Mouse (Mus musculus) fat pad, adult 2 months (tissue): ENCODE measurements around the gene Slc39a11.

ENCODE experiments used
- DNase-seq: peaks from one replicate; pipeline ENCODE4 v3.0.0-alpha.2; 2011; ENCODE audit warnings: low read depth, low spot score; ENCODE audit errors: extremely low read depth

Slc39a11 gene

DNA sequence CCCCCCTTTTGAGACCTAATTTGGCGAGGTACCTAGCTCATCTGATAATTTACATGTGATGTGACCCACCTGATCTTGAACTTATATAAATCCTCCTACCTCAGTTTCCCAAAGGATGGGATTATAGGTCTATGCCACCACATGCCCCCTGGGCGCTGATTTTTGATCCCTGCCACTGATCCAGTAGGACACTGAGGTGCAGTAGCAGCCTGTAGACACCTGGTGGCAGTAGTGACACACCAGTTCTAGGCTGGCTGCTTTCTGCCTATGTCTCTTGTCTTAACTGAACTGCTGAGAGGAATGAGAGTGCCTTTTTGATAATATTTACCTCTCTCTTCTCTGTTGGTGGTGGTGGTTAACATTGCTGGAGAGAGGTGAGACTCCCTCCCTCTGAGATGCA, 352.1 kb downstream of the Slc39a11 start:
- no peak for DNase-seq

GRCm38 (mm10) chr11:113296912-113297625, 352.8 kb downstream of the Slc39a11 start:
- no peak for DNase-seq

DNA sequence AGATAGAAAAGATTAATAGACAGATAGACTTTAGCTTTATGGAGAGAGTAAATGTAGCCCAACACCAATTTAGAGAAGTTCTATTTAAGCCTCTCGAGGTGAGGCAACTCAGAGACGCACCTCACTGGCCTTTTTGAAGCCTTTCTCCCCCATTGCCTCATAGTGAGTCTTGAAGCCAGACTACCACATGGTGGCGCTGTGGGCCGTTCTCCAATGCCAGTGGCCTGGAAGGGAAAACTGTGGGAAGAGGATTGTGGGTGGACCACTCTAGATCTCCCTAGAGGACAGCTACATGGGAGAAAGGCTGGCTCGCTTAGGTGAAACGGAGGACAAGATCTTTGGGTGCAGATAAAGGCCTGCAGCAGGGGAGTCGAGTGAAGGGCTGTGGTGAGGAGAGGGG, 353.7 kb downstream of the Slc39a11 start:
- DNase-seq, result no peak

- no peak for DNase-seq
Measured at GRCm38 (mm10) chr11:113294518-113294917, 355.4 kb downstream of the Slc39a11 start.

GRCm38 (mm10) chr11:113292906-113293614, 356.8 kb downstream of the Slc39a11 start:
- DNase-seq, result no peak

GRCm38 (mm10) chr11:113291781-113292714, 357.8 kb downstream of the Slc39a11 start:
- no peak for DNase-seq

DNA sequence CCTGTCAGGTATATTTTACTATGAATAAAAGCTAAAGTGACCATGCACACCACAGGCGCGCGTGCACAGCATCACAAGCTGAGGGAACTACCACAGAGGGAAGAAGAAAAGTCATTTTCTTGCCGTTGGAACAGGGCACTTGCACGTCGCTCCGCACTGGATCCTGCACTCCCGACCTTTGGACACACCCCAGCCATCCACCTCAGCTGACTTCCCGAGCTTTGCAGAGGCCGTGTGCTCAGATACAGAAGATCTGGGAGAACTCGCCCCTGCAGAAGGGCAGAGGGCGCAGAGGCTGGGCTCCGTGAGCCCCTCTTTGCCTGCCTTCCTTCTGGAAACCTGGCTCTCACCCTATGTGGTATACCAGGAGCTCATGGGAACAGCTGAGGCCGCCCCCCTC, 359.0 kb downstream of the Slc39a11 start:
- no peak for DNase-seq

DNA sequence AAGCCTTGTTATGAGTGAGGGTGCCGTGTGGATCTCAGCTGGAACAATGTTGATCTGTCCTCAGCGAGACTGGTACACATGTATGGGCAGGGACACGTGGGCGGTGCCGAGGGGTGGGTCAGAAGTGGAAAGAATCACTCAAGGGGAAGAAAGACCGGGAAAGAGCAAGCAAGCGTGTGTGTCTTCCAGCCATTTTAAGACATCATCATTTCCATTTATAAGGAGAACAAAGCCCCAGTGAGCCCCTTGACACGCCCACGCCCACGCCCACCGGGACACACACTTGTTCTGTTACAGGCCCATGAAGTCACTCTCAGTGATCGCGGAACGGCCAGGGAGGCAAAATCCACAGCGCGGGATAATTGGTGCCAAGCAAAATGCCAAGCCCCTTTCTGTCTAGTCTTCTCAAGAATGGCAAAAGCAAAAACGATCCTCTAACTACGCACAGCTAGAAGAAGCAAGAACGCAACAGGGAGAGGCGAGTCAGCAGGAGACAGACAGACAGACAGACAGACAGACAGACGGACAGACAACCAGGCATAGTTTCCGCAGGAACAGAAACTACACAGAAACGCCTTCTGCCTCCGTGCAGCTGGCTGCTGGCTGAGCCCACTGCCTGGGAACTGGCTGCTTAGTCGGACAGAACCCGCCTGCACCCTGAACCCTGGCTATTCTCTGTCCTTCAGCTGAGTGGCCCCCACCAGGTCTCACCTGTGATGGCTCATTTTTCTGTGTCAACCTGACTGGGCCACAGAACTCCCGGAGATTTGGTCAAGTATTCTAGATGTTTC, 364.7 kb downstream of the Slc39a11 start:
- no peak for DNase-seq

GRCm38 (mm10) chr11:113283376-113283811, 366.5 kb downstream of the Slc39a11 start:
- no peak for DNase-seq

DNA sequence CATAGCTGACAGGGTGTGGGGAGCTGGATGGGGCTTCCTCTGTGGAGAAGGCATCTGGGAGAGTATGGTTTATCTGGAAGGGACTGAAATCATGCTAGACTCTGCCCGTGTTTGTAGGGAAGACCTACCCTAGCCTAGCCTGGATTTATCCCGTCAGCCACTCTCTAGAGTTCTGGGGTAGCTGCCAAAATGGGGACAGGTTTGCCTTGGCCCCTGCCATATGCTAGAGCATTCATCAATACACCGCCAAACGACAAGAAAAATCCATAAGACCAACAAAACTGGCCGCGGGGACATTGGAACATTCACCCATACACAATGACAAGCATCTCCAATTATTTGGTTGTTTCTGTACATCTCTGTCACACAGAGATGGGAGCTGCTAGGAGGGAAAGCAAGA, 371.6 kb downstream of the Slc39a11 start:
- DNase-seq, result no peak

DNA sequence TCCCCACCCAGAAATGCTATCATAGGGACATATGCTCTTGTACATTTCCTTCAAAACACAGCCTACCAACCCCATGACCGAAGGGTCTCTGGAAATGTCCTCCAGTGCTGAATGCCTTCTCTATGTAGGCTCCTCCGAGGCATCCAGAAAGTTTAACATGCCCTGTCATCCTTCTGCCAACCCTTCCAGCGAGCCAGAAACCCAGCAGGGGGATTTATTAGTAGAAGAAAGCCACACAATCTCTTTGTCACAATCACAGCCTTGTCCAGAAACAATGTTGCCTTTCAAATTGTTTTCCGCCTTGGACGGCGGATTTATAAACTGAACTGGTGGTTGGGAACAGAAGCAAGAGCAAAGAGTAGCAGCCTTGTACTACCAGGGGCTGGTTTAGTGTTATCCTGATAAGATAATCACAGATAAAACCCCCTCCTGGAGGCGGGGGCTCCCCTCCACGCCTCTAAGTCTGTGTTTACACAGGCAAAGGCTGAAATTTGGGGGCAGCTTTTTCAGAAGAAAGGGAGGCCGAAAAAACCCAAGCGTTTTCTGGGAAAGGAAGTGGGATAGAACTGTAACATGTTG, 372.8 kb downstream of the Slc39a11 start:
- DNase-seq, result no peak

GRCm38 (mm10) chr11:113276518-113276917, 373.4 kb downstream of the Slc39a11 start:
- no peak for DNase-seq

DNA sequence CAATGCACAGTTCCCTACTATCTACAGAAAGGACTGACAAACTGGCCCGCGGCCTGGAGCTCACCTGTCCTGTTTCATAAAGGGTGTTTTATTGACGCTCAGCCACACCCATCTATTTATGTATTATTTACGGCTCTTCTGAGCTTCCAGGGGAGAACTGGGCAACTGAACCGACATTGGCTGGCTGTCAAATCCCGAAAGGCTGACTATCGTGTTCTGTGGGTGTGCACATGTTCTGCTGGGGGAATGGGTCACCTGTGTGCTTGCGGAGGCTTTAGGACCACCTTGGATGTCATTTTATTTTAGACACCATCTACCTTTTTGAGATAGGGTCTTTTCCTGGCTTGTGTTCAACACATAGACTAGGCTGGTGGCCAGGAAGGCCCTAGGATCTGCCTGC, 375.8 kb downstream of the Slc39a11 start:
- no peak for DNase-seq

DNA sequence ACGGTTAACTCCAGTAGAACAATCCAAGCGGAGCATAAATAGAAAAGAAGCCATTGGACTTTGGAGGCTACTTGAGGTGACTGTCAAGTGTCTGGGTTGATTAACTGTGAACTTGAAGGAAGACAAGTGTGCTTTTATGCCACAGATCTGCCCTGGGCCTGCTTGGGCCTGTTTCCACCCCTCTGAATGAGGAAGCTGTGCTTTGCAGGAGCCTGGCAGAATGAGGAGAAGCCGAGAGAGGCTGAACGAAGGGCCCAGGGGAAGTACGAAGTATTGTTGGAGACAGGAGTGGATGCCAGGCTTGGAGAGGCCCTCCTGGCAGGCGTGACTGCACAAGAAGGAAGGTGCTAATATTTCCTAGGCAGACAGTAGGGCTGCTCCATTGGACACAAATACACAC, 378.0 kb downstream of the Slc39a11 start:
- no peak for DNase-seq

GRCm38 (mm10) chr11:113268831-113269319, 381.0 kb downstream of the Slc39a11 start:
- DNase-seq, result no peak

DNA sequence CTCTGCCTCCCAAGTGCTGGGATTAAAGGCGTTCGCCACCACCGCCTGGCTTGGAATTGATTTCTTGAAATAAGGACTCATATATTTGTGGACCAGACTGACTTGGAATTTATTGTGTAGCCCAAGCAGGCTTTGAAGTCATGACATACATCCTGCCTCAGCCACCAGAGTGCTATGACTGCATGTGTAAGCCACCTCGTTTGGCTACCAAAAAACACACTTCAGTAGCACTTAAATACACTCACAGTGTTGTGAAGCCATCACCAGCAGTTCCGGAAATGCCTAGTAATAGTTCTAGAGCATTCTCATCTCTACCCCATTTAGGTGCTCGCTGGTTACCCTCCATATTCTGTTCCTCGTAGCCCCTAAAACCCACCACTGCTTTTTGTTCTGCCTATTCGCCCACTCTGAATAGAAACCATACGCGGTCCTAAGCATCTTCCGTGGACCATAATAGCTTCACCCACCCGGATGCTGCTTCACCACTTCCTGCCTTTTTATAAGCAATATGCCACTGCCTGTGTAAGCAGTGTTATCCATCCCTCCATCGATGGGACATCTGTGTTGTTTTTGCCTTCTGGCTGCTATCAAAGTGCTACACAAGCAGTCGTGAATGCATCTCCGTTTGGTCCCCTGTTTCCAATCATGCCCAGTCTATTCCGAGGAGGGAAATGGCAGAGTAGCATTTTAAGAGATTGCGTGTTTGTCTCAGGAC, 382.2 kb downstream of the Slc39a11 start:
- DNase-seq, result no peak

DNA sequence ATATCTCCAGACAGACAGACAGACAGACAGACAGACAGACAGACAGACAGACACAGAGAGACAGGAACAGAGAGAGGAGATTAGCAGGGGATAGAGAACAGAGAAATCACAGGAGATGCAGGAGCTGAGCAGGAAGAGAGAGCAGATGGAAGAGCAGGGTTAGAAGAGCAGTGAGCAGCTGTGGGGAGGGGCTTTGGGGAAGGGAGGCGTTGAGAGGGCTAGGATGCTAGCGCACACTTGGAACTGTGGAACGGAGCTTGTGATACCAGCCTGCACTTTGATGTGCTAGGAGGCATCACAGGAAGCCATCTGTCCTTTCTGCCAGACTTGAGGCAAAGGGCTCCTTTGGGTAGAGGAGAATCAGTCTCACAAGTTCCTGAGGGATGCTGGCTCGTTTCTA, 383.2 kb downstream of the Slc39a11 start:
- no peak for DNase-seq

DNA sequence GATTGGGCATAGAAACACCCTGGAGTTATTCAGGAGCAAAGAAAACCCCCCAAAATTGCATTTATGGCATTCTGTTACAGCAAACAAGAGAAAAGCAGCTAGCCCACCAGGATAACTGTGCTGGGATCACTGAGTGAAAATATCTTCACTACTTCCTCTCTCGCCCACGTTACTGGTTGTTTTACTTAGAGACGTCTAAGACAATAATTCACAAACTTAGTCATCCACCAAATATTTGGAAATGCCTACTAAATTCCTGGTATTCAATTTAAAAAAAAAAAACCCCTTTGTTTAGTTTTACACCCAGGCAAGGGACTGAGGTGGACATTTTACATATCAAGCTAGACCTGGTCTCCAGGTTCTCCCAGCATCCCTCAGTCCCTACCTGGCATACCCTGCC, 384.3 kb downstream of the Slc39a11 start:
- DNase-seq, result no peak

- no peak for DNase-seq
Measured at GRCm38 (mm10) chr11:113263971-113264370, 385.9 kb downstream of the Slc39a11 start.

DNA sequence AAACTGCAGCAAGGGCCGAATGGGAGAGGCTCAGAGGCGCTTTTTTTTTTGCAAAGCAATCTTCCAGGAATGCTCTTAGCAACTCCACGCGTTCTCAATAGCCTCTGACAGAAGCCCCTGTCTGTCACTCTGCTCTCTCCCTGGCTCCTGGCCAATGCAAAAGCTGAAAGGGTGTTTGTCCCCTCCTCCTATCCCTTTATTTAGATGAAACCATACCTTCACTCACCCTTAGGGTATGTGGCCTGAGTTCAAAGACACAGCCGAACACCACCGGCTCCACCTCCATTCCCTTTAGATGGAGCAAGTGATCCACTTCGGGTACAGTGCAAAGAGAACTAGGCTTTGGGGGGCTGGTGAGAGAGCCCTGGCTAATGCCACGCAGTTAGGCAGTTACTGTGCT, 387.8 kb downstream of the Slc39a11 start:
- DNase-seq, result no peak
